Mouse (Mus musculus): ENCODE measurements around the gene Gbe1.
A peak's percentile ranks its signal among the peaks of the same experiment; 100 is the strongest.

Gbe1 gene

GRCm38 (mm10) chr16:70313886-70314577, at the start of gene Gbe1:
TSS of gene Gbe1 (plus strand) at chr16:70313949.
- peak; percentile 91 for DNase-seq

GRCm38 (mm10) chr16:70310691-70311090, 3.1 kb upstream of the Gbe1 start:
- no peak for DNase-seq

- DNase-seq: no peak
Observed at GRCm38 (mm10) chr16:70313496-70313885, 258 bp upstream of the Gbe1 start.

- DNase-seq: no peak
Observed at GRCm38 (mm10) chr16:70314578-70314930, 805 bp downstream of the Gbe1 start.

- DNase-seq: no peak
Observed at GRCm38 (mm10) chr16:70315261-70315660, 1.5 kb downstream of the Gbe1 start.

GRCm38 (mm10) chr16:70315862-70316390, 2.2 kb downstream of the Gbe1 start:
- DNase-seq: no peak

GRCm38 (mm10) chr16:70319388-70319787, 5.6 kb downstream of the Gbe1 start:
- no peak for DNase-seq

- no peak for DNase-seq
Observed at GRCm38 (mm10) chr16:70320612-70321280, 7.0 kb downstream of the Gbe1 start.

- DNase-seq: peak; percentile 45
Observed at GRCm38 (mm10) chr16:70326339-70326948, 12.7 kb downstream of the Gbe1 start.

- no peak for DNase-seq
Observed at GRCm38 (mm10) chr16:70328566-70328965, 14.8 kb downstream of the Gbe1 start.

- no peak for DNase-seq
Observed at GRCm38 (mm10) chr16:70329036-70329435, 15.3 kb downstream of the Gbe1 start.

GRCm38 (mm10) chr16:70329471-70329870, 15.7 kb downstream of the Gbe1 start:
- DNase-seq: no peak

- DNase-seq: no peak
Observed at GRCm38 (mm10) chr16:70330007-70330406, 16.3 kb downstream of the Gbe1 start.

- DNase-seq: no peak
Observed at GRCm38 (mm10) chr16:70330626-70331275, 17.0 kb downstream of the Gbe1 start.

- DNase-seq: no peak
Observed at GRCm38 (mm10) chr16:70334812-70335211, 21.1 kb downstream of the Gbe1 start.

- no peak for DNase-seq
Observed at GRCm38 (mm10) chr16:70335472-70335871, 21.7 kb downstream of the Gbe1 start.

GRCm38 (mm10) chr16:70337661-70338060, 23.9 kb downstream of the Gbe1 start:
- no peak for DNase-seq

GRCm38 (mm10) chr16:70344496-70344895, 30.7 kb downstream of the Gbe1 start:
- DNase-seq: no peak

- DNase-seq: no peak
Observed at GRCm38 (mm10) chr16:70345607-70346006, 31.9 kb downstream of the Gbe1 start.

- DNase-seq: no peak
Observed at GRCm38 (mm10) chr16:70350011-70350410, 36.3 kb downstream of the Gbe1 start.

- DNase-seq: no peak
Observed at GRCm38 (mm10) chr16:70351641-70352280, 38.0 kb downstream of the Gbe1 start.

- no peak for DNase-seq
Observed at GRCm38 (mm10) chr16:70352571-70352970, 38.8 kb downstream of the Gbe1 start.

GRCm38 (mm10) chr16:70353058-70353457, 39.3 kb downstream of the Gbe1 start:
- no peak for DNase-seq

Measured in thymus, postnatal 25 days (tissue).